Mouse (Mus musculus): ENCODE results near the gene Pkd1. TPM values are rescaled to one million over a fixed set of nuclear protein-coding genes. Genes with fewer than 3 reads are reported as not detected.

The Pkd1 gene
- polyA plus RNA-seq, 1 experiment from 2014 or later: 24.7 TPM

DNA sequence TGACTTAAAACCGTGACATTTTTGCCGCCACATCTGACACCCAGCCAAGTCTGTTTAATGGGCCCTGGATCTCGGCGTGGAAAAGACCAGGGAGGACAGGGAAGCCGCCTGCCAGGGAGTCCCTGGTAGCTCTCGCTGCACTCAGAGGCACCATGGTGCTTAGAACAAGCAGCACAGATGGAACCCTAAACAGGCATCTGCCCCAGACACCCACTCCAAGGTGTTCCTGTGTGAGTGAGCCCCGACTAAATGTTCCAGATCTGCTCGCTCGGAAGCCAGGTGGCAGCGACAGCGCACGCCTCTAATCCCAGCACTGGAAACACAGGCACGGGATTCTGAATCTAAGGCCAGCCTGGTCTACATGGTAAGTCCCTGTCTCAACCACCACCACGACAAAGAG, 80.4 kb downstream of the Pkd1 start:
- no peak for ATAC-seq (ENCODE audit: borderline replicate concordance, extremely low read depth, low FRiP score, low TSS enrichment)
- Histone ChIP-seq H3K9me3 (no peaks in the 10 kb centered on the region), H3K27me3 (no peaks in the 10 kb centered on the region), H3K4me1 (peaks cover 23% of the 10 kb centered on the region), H3K4me3 (no peak overlapping the region), H3K36me3 (peaks cover 38% of the 10 kb centered on the region), H3K4me2 (no peak overlapping the region), H3K9ac (no peak overlapping the region), H3K27ac (no peak overlapping the region)
- 88% methylated on average over 14 of the region's 14 CpGs for WGBS

DNA sequence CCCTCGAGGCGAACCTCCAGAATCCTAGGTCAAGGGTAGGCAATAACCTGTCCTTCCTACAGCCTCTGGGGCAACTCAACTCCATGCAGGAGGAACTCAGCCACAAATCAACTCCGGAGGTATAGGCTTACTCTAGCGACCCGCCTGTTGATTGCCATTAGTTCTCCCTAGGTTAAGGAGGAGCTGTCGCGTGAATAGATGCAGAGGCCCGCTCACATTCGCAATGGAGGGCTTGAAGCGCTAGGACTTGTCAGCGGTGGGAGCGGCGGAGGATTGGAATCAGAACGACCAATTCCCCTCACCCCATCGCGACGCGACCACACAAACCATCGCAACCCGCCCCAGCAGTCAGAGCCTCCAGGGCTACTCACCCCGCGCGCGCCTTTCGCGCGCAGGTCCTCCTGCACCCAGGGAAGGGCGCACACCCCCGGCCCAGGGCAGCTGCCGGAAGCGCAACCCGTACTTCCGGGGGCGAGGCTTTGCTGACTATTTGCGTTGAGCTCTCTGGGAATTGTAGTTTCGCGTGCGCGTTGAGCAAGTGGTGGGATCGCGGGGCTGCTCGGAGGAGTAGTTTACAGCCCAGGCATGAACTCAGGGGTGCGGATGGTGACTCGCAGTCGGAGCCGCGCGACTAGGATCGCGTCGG, 82.7 kb downstream of the Pkd1 start, which contains the start of the genes Tsc2 and Nthl1:
Gene Tsc2, minus strand, starts transcription at position 464 of the 646 bp plus-strand sequence.
Gene Nthl1, plus strand, starts transcription at position 514 of the 646 bp plus-strand sequence.
- H3K9ac ChIP-seq: peak within 1 kb of the TSS; percentile 59
- peaks cover 21% of the 10 kb centered on the region for H3K36me3 ChIP-seq
- H3K27ac ChIP-seq: peak within 1 kb of the TSS; percentile 96
- H3K9me3 ChIP-seq: no peaks in the 10 kb centered on the region
- H3K4me3 ChIP-seq: peak within 1 kb of the TSS; percentile 64
- ATAC-seq (ENCODE audit: borderline replicate concordance, extremely low read depth, low FRiP score, low TSS enrichment): peak; percentile 86
- under 1% methylated on average over 51 of the region's 51 CpGs for WGBS
- peaks cover 28% of the 10 kb centered on the region for H3K4me1 ChIP-seq
- H3K27me3 ChIP-seq: no peaks in the 10 kb centered on the region
- peak within 1 kb of the TSS; percentile 84 for H3K4me2 ChIP-seq

GRCm38 (mm10) chr17:24632813-24633449, 83.3 kb downstream of the Pkd1 start:
- H3K4me1 ChIP-seq: peaks cover 28% of the 10 kb centered on the region
- no peaks in the 10 kb centered on the region for H3K9me3 ChIP-seq
- peak overlapping the region; percentile 96 for H3K27ac ChIP-seq
- peak overlapping the region; percentile 59 for H3K9ac ChIP-seq
- ATAC-seq (ENCODE audit: borderline replicate concordance, extremely low read depth, low FRiP score, low TSS enrichment): peak; percentile 58
- peaks cover 16% of the 10 kb centered on the region for H3K36me3 ChIP-seq
- no peaks in the 10 kb centered on the region for H3K27me3 ChIP-seq
- peak overlapping the region; percentile 84 for H3K4me2 ChIP-seq
- H3K4me3 ChIP-seq: peak overlapping the region; percentile 64
- WGBS: 7% methylated on average over 22 of the region's 22 CpGs

GRCm38 (mm10) chr17:24633831-24634230, 84.2 kb downstream of the Pkd1 start:
- Histone ChIP-seq H3K27ac (peak overlapping the region; percentile 96), H3K4me2 (no peak overlapping the region), H3K9ac (no peak overlapping the region)

DNA sequence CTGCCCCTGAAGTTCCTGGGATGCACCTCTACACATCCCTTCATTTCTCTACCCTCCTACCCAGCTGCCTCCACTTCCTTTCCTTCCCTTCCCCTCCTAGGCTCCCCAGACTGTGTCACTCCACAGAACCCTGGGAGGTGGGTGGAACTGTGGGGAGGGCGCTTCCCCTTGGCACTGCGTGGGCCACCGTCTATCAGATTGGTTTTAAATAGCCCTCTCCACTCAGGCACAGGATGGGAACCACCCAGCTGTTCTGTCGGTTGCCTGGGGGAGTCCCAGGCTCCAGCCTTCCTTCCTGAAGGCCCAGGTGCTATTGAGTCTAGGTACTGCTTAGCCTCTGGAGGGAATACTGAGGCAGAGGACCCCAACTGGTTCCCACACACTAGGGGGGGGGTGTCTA, 85.4 kb downstream of the Pkd1 start:
- H3K9me3 ChIP-seq: no peaks in the 10 kb centered on the region
- peaks cover 7% of the 10 kb centered on the region; the same call in 1 of the 2 replicates for H3K36me3 ChIP-seq
- no peak overlapping the region for H3K4me2 ChIP-seq
- no peak overlapping the region for H3K9ac ChIP-seq
- peaks cover 40% of the 10 kb centered on the region for H3K4me1 ChIP-seq
- no peak for ATAC-seq (ENCODE audit: borderline replicate concordance, extremely low read depth, low FRiP score, low TSS enrichment)
- no peaks in the 10 kb centered on the region for H3K27me3 ChIP-seq
- H3K27ac ChIP-seq: no peak overlapping the region
- H3K4me3 ChIP-seq: no peak overlapping the region
- 77% methylated on average over 4 of the region's 4 CpGs for WGBS

More at GRCm38 (mm10) chr17:24633831-24634230, 84.2 kb downstream of the Pkd1 start:
- Histone ChIP-seq H3K4me3 (no peak overlapping the region), H3K36me3 (peaks cover 13% of the 10 kb centered on the region), H3K4me1 (peaks cover 32% of the 10 kb centered on the region), H3K27me3 (no peaks in the 10 kb centered on the region), H3K9me3 (no peaks in the 10 kb centered on the region)
- WGBS: 92% methylated on average over 11 of the region's 11 CpGs
- ATAC-seq (ENCODE audit: borderline replicate concordance, extremely low read depth, low FRiP score, low TSS enrichment): no peak

DNA sequence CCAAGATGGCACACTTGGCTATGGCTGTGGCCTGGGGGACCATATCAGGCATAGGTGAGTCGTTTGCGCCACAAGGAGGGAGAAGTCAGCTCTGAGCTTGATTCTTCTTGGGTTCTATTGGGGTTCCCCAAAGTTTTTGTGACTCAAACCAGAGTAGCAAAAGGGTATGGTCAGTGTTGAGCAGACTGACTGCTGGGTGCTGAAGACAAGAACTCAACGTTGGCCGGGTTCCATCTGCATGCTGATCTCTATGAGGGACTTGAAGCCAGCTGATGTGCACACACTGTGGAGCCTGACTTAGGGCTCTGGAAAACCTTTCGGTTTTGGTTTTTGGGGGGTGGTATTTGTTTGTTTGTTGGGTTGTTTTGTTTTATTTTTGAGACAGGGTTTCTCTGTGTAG, 86.1 kb downstream of the Pkd1 start:
- no peak overlapping the region for H3K4me2 ChIP-seq
- ATAC-seq (ENCODE audit: borderline replicate concordance, extremely low read depth, low FRiP score, low TSS enrichment): no peak
- no peak overlapping the region for H3K9ac ChIP-seq
- no peak overlapping the region for H3K27ac ChIP-seq
- H3K36me3 ChIP-seq: peaks cover 13% of the 10 kb centered on the region; the same call in 1 of the 2 replicates
- H3K27me3 ChIP-seq: no peaks in the 10 kb centered on the region
- H3K4me1 ChIP-seq: peaks cover 42% of the 10 kb centered on the region
- H3K9me3 ChIP-seq: no peaks in the 10 kb centered on the region
- H3K4me3 ChIP-seq: no peak overlapping the region
- 93% methylated on average over 5 of the region's 5 CpGs for WGBS

- peaks cover 20% of the 10 kb centered on the region; the same call in 1 of the 2 replicates for H3K36me3 ChIP-seq
- H3K9ac ChIP-seq: no peak overlapping the region
- ATAC-seq (ENCODE audit: borderline replicate concordance, extremely low read depth, low FRiP score, low TSS enrichment): no peak
- no peak overlapping the region for H3K4me3 ChIP-seq
- H3K4me2 ChIP-seq: no peak overlapping the region
- no peaks in the 10 kb centered on the region for H3K27me3 ChIP-seq
- H3K9me3 ChIP-seq: no peaks in the 10 kb centered on the region
- 60% methylated on average over 5 of the region's 5 CpGs for WGBS
- H3K4me1 ChIP-seq: peaks cover 36% of the 10 kb centered on the region
- no peak overlapping the region for H3K27ac ChIP-seq
These were observed 87.3 kb downstream of the Pkd1 start for GRCm38 (mm10) chr17:24636781-24637481.

DNA sequence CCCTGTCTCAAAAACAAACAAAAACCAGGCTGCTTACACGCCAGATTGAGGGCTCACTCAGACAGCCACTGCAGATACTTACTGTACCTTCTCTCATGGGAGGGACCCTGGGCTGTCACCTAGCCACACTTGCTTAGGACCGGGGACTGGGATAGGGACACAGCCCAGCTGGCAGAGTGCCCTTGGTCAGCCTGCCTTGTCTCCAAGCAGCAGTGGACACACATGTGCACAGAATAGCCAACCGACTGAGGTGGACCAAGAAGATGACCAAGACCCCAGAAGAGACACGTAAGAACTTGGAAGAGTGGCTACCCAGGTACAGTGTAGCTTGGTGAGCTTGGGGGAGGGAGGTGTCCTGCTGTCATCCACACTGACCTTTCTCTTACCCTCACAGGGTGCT, 88.6 kb downstream of the Pkd1 start:
- Histone ChIP-seq H3K27me3 (no peaks in the 10 kb centered on the region), H3K9ac (no peak overlapping the region), H3K27ac (peak overlapping the region; percentile 64), H3K36me3 (peaks cover 23% of the 10 kb centered on the region; the same call in 1 of the 2 replicates), H3K9me3 (no peaks in the 10 kb centered on the region), H3K4me3 (no peak overlapping the region), H3K4me1 (peaks cover 29% of the 10 kb centered on the region), H3K4me2 (no peak overlapping the region)
- WGBS: 73% methylated on average over 4 of the region's 4 CpGs
- no peak for ATAC-seq (ENCODE audit: borderline replicate concordance, extremely low read depth, low FRiP score, low TSS enrichment)

DNA sequence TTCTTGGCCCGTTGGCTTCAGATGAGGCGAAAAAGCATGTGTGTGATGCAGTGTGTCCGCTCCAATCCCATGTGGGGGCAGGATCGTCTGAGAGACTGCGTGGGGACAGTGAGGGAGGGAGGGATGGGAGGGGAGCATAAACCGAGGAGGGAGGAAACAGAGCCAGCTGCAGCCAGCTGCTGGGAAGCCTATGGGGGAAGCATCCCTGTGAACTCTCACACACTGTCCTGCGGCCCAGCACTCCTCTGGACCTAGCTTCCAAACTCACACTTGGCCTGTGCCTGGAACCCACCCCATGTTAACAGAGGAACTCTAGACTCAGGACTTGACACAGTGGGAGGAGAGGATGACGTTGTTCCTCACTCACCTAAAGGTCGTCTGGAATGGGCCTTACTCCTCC, 89.2 kb downstream of the Pkd1 start:
- H3K4me3 ChIP-seq: no peak overlapping the region
- peaks cover 29% of the 10 kb centered on the region for H3K4me1 ChIP-seq
- peaks cover 23% of the 10 kb centered on the region; the same call in 1 of the 2 replicates for H3K36me3 ChIP-seq
- H3K4me2 ChIP-seq: no peak overlapping the region
- no peaks in the 10 kb centered on the region for H3K27me3 ChIP-seq
- peak; percentile 85 for ATAC-seq (ENCODE audit: borderline replicate concordance, extremely low read depth, low FRiP score, low TSS enrichment)
- H3K9ac ChIP-seq: no peak overlapping the region; the same call in 1 of the 2 replicates
- 48% methylated on average over 9 of the region's 9 CpGs for WGBS
- peak overlapping the region; percentile 81 for H3K27ac ChIP-seq
- no peaks in the 10 kb centered on the region for H3K9me3 ChIP-seq

- peak overlapping the region; percentile 13; the same call in 1 of the 2 replicates for H3K9ac ChIP-seq
- H3K9me3 ChIP-seq: no peaks in the 10 kb centered on the region
- H3K36me3 ChIP-seq: peaks cover 23% of the 10 kb centered on the region; the same call in 1 of the 2 replicates
- ATAC-seq (ENCODE audit: borderline replicate concordance, extremely low read depth, low FRiP score, low TSS enrichment): no peak; the same call in 1 of the 2 replicates
- peak overlapping the region; percentile 81 for H3K27ac ChIP-seq
- 68% methylated on average over 5 of the region's 5 CpGs for WGBS
- H3K4me3 ChIP-seq: no peak overlapping the region
- H3K4me2 ChIP-seq: no peak overlapping the region
- H3K27me3 ChIP-seq: no peaks in the 10 kb centered on the region
- peaks cover 32% of the 10 kb centered on the region for H3K4me1 ChIP-seq
These were observed 89.9 kb downstream of the Pkd1 start for GRCm38 (mm10) chr17:24639571-24639988.

DNA sequence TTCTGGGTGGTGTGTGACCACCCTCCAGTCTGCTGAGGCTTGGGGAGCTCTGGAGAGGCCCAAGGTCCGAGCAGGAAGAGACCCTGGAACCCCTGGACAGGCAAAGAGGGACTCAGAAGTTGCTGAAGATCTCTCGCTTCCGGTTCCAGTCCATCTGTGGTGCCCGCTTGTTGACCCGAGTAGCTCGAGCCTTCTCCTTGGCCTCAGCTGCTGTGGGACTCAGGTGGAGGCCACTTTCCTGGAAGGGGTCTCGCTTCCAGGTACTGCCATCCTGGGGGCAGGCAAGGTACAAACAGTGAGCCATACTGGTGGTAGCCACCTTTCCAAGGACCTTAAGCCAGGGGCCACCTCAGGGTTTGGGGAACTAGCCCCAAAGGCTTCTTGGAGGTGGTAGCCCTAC, 90.5 kb downstream of the Pkd1 start:
- Histone ChIP-seq H3K4me2 (no peak overlapping the region), H3K27ac (peak overlapping the region; percentile 81), H3K27me3 (no peaks in the 10 kb centered on the region), H3K9me3 (no peaks in the 10 kb centered on the region), H3K36me3 (peaks cover 23% of the 10 kb centered on the region; the same call in 1 of the 2 replicates), H3K9ac (no peak overlapping the region), H3K4me3 (no peak overlapping the region), H3K4me1 (peaks cover 37% of the 10 kb centered on the region)
- WGBS: 85% methylated on average over 7 of the region's 7 CpGs
- ATAC-seq (ENCODE audit: borderline replicate concordance, extremely low read depth, low FRiP score, low TSS enrichment): no peak
